Mouse (Mus musculus) heart, postnatal 0 days (tissue): Measurements from ENCODE around the gene Sf3a2.

ENCODE experiments used
- CTCF ChIP-seq: IDR thresholded peaks from 2 replicates; pipeline ENCODE4 v1.5.1; 2016; ENCODE audit warnings: antibody characterized with exemption, control low read depth, low read depth
- EP300 ChIP-seq: IDR thresholded peaks from 2 replicates; pipeline ENCODE4 v1.6.1; 2016; ENCODE audit warnings: antibody characterized with exemption, low read depth

DNA sequence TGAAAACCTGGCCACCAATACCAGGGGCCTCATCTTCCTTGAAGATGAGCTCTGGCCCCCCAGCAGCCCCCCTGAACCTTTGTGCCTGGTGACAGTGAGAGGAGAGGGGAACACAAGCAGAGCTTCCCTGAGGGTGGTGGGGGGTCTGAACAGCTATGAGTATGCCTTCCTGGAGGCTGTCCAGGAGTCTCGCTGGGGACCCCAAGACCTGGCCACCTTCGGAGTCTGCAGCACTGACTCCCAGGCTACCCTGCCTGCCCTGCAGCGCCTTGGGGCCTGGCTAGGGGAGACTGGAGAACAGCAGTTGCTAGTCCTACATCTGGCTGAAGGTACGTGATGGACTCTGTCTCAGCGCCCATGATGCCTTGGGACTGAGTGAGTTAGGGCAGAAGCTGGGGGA is 7.3 kb downstream of the Sf3a2 start:
- TF ChIP-seq CTCF = no peak
- TF ChIP-seq EP300 = no peak
